Mouse (Mus musculus) C2C12 (cell line): ENCODE data around the gene Psmc4.

Experiments
- CEBPB ChIP-seq: IDR thresholded peaks from one replicate; pipeline ENCODE4 v1.6.1; 2011; ENCODE audit warnings: low read depth, mild to moderate bottlenecking, control low read depth, moderate library complexity
- CTCF ChIP-seq: IDR thresholded peaks from one replicate; pipeline ENCODE4 v1.5.1; 2011; ENCODE audit not compliant: control insufficient read depth, insufficient read depth, insufficient read length
- MAX ChIP-seq: IDR thresholded peaks from one replicate; pipeline ENCODE4 v1.6.1; 2011; ENCODE audit warnings: mild to moderate bottlenecking, control low read depth
- MYOG ChIP-seq: IDR thresholded peaks from one replicate; pipeline ENCODE4 v1.6.1; 2011; ENCODE audit not compliant: control insufficient read depth, insufficient read length; ENCODE audit errors: extremely low read depth
- USF1 ChIP-seq: IDR thresholded peaks from one replicate; pipeline ENCODE4 v1.6.1; 2011; ENCODE audit warnings: low read depth, mild to moderate bottlenecking, control low read depth, moderate library complexity

- TF ChIP-seq MYOG: no peak
- no peak for TF ChIP-seq CTCF
- no peak for TF ChIP-seq MAX
- TF ChIP-seq CEBPB: no peak
- TF ChIP-seq USF1: no peak
Observed at GRCm38 (mm10) chr7:28059972-28060371, 10.1 kb upstream of the Psmc4 start.
